Mouse (Mus musculus) intestine, postnatal 0 days (tissue): ENCODE measurements around the gene Tspoap1. TPM values are rescaled to one million over a fixed set of nuclear protein-coding genes. Genes with fewer than 3 reads are reported as not detected.
A peak's percentile ranks its signal among the peaks of the same experiment; 100 is the strongest.

Experiments used
- ATAC-seq: fragments of 200-750 bp; cut with Nextera tagmentation; 2 replicates; pipeline ENCODE4 v1.8.0; 2017; ENCODE audit warnings: mild to moderate bottlenecking, moderate TSS enrichment, moderate library complexity
- H3K27ac ChIP-seq: fragments of 300-500 bp; sonication (generic); 2 replicates; pipeline ENCODE4 v1.5.1; 2014; ENCODE audit warnings: mild to moderate bottlenecking, low read depth, low read length, moderate library complexity
- H3K27me3 ChIP-seq: fragments of 300-500 bp; sonication (generic); replicated peaks from 2 replicates; pipeline ENCODE4 v1.6.1; 2014; ENCODE audit warnings: low read length, mixed read lengths; ENCODE audit not compliant: control insufficient read depth, insufficient read depth
- H3K36me3 ChIP-seq: fragments of 300-500 bp; sonication (generic); 2 replicates; pipeline ENCODE4 v1.6.1; 2014; ENCODE audit warnings: mild to moderate bottlenecking, moderate library complexity; ENCODE audit not compliant: control insufficient read depth, insufficient read depth
- H3K4me1 ChIP-seq: fragments of 300-500 bp; sonication (generic); replicated peaks from 2 replicates; pipeline ENCODE4 v1.6.1; 2014; ENCODE audit warnings: antibody characterized with exemption, low read length, mixed read lengths; ENCODE audit not compliant: control insufficient read depth, insufficient read depth
- H3K4me2 ChIP-seq: fragments of 300-500 bp; sonication (generic); replicated peaks from 2 replicates; pipeline ENCODE4 v1.6.1; 2014; ENCODE audit warnings: low read depth, mild to moderate bottlenecking, moderate library complexity
- H3K4me3 ChIP-seq: fragments of 300-500 bp; sonication (generic); 2 replicates; pipeline ENCODE4 v1.5.1; 2014; ENCODE audit warnings: low read depth, low read length
- H3K9ac ChIP-seq: fragments of 300-500 bp; sonication (generic); 2 replicates; pipeline ENCODE4 v1.6.1; 2014; ENCODE audit warnings: mild to moderate bottlenecking, low read depth, low read length
- H3K9me3 ChIP-seq: fragments of 300-500 bp; sonication (generic); 2 replicates; pipeline ENCODE4 v1.6.1; 2016; ENCODE audit warnings: mixed run types; ENCODE audit not compliant: control insufficient read depth
- CTCF ChIP-seq: sonication (generic); IDR thresholded peaks from 2 replicates; pipeline ENCODE4 v1.5.1; 2016; ENCODE audit warnings: low read depth, mild to moderate bottlenecking, control low read depth, antibody characterized with exemption, moderate library complexity
- WGBS: fragments of 180-500 bp; shearing (Covaris S2); extraction: QIAGEN DNeasy Blood & Tissue Kit; methylation state at CpG from one replicate; pipeline ENCODE4 v1.1.7; 2014; 5-methylcytosine and 5-hydroxymethylcytosine counted together
- polyA plus RNA-seq: library from polyadenylated mRNA; unstranded; fragments of >200 nt; fragmentation: Nextera tagmentation; extraction: Ambion mirVana; gene quantifications from 2 replicates; pipeline ENCODE4 v1.2.1, GENCODE M21; 2015

The Tspoap1 gene
- polyA plus RNA-seq, 1 experiment from 2014 or later, result 0.61 TPM

- Histone ChIP-seq H3K27me3 (no peaks in the 10 kb centered on the region; the same call in 1 of the 2 replicates), H3K27ac (no peak overlapping the region), H3K4me3 (no peak overlapping the region), H3K36me3 (no peaks in the 10 kb centered on the region), H3K4me1 (no peaks in the 10 kb centered on the region), H3K9ac (no peak overlapping the region), H3K9me3 (no peaks in the 10 kb centered on the region), H3K4me2 (no peak overlapping the region)
- ATAC-seq, result no peak
- WGBS, result 78% methylated on average over 7 of the region's 7 CpGs
- no peak for TF ChIP-seq CTCF
Measured at GRCm38 (mm10) chr11:87808236-87808635, 47.9 kb downstream of the Tspoap1 start.

DNA sequence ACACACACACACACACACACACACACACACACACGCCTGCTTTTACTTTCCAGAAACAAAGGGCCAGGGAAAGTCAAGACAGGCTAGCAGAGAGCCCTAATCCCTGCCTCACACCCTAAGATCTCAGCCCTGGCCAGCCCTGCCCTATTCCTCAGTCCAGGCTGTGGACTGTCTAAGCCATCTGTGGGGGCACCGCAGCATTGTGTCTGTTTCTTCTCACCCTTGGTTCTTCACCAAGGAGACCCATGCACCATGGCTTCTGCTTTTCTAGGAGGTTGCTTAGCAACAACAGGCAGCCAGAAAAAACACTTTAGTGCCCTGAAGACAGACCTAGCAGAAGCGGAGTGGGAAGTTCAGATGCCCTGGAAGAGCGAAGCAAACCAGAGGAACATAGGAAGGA, 51.1 kb downstream of the Tspoap1 start:
- no peaks in the 10 kb centered on the region for H3K9me3 ChIP-seq
- no peak overlapping the region for H3K4me2 ChIP-seq
- no peak overlapping the region for H3K4me3 ChIP-seq
- no peaks in the 10 kb centered on the region for H3K36me3 ChIP-seq
- no peak overlapping the region for H3K9ac ChIP-seq
- no peak for TF ChIP-seq CTCF
- ATAC-seq, result no peak
- peaks cover 7% of the 10 kb centered on the region; the same call in 1 of the 2 replicates for H3K27me3 ChIP-seq
- H3K27ac ChIP-seq, result no peak overlapping the region
- WGBS, result 55% methylated on average over 4 of the region's 4 CpGs
- no peaks in the 10 kb centered on the region for H3K4me1 ChIP-seq

DNA sequence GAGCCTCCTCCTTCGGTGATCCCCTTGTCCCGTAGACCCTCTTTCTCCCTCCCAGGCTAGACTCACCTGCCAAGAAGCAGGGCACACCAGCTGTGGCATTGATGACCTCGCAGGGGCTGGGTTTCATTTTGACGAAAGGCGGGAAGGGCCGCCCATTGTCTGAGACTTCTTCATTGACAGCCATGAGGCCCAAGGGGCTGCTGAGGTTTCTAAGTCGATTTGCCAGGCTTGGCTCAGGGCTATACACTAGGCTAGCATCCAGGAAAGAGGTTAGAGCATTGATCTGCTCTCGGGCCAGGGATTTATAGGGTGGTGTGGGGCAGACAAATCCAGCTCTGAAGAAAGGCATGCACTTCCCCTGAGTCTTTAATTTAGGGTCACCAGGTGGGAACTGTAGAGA, 54.5 kb downstream of the Tspoap1 start:
- Histone ChIP-seq H3K4me3 (no peak overlapping the region), H3K27me3 (peaks cover 10% of the 10 kb centered on the region; the same call in 1 of the 2 replicates), H3K27ac (no peak overlapping the region), H3K9me3 (no peaks in the 10 kb centered on the region), H3K9ac (no peak overlapping the region), H3K36me3 (no peaks in the 10 kb centered on the region), H3K4me2 (no peak overlapping the region), H3K4me1 (no peaks in the 10 kb centered on the region)
- WGBS, result 76% methylated on average over 8 of the region's 8 CpGs
- TF ChIP-seq CTCF, result no peak
- no peak for ATAC-seq

DNA sequence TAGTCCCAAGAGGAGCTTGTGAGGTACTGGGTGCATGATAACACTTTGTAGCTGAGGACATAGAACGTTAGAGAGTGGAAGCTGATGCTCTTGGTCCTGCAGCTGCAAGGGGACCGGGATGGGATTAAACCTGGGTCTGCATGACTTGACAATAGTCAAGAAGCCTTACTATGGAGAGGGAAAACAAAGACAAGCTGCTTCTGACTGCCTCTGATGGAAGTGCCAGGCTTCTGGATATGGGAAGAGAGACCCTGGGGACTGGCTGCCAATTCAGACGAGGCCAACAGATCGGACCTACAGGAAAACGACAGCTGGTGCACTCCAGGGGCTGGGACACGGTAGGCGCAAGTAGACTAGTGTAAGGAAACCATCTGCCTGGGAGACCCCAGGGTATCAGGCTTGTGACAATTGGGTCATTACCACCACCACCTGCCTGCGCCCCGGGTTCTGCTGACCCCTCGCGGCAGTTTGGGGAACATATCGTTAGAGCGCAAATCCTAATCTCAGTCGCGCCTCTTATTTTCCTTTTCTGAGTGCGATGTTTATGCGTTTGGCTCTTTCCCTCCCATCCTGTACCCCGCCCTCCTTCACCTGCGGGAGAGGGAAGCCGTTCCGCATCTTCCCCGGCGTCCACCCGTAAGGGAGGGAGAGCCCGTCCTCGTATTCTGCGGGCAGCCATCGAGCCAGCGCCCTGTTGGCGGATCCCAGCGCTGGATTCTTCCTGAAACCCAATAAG, 56.5 kb downstream of the Tspoap1 start:
- Histone ChIP-seq H3K4me1 (no peaks in the 10 kb centered on the region), H3K9ac (no peak overlapping the region), H3K36me3 (no peaks in the 10 kb centered on the region), H3K4me2 (peak overlapping the region; percentile 71), H3K27me3 (peaks cover 10% of the 10 kb centered on the region; the same call in 1 of the 2 replicates), H3K27ac (no peak overlapping the region), H3K9me3 (no peaks in the 10 kb centered on the region), H3K4me3 (peak overlapping the region; percentile 41)
- TF ChIP-seq CTCF, result peak; percentile 85
- no peak for ATAC-seq
- 4% methylated on average over 31 of the region's 31 CpGs for WGBS

DNA sequence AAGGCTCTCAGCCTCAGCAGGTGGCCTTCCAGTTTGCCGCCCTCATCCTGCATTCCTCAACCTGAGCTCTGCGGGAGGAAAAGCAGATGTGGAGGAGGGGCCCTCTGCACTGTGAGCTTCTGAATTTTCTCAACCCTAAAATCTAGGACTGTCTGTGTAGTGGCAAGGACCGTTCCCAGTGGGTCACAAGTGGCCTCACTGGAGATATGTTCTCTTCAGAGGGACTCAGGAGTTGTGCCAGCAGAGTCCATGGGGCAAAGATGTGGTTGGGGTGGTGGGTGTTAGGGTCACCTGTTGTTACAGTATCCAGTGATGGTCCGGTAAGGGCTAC, 57.1 kb downstream of the Tspoap1 start:
- WGBS, result 37% methylated on average over 4 of the region's 4 CpGs
- H3K4me3 ChIP-seq, result peak overlapping the region; percentile 41
- no peak overlapping the region for H3K9ac ChIP-seq
- H3K4me1 ChIP-seq, result no peaks in the 10 kb centered on the region
- no peak for TF ChIP-seq CTCF
- no peaks in the 10 kb centered on the region for H3K9me3 ChIP-seq
- H3K4me2 ChIP-seq, result peak overlapping the region; percentile 71
- no peak for ATAC-seq
- peaks cover 10% of the 10 kb centered on the region; the same call in 1 of the 2 replicates for H3K27me3 ChIP-seq
- H3K36me3 ChIP-seq, result no peaks in the 10 kb centered on the region
- H3K27ac ChIP-seq, result no peak overlapping the region

- 0 out of 2 replicates have a peak, but pooled peaks cover 2% of the 10 kb centered on the region for H3K27me3 ChIP-seq
- no peaks in the 10 kb centered on the region for H3K9me3 ChIP-seq
- no peak overlapping the region for H3K9ac ChIP-seq
- no peak overlapping the region for H3K4me2 ChIP-seq
- H3K4me3 ChIP-seq, result no peak overlapping the region
- H3K4me1 ChIP-seq, result no peaks in the 10 kb centered on the region
- TF ChIP-seq CTCF, result no peak
- no peak overlapping the region for H3K27ac ChIP-seq
- H3K36me3 ChIP-seq, result no peaks in the 10 kb centered on the region
- WGBS, result 69% methylated on average over 5 of the region's 5 CpGs
- no peak for ATAC-seq
Measured at GRCm38 (mm10) chr11:87821502-87821901, 61.2 kb downstream of the Tspoap1 start.
